Mouse (Mus musculus) lung, postnatal 10 days (tissue): ENCODE measurements at regions not wholly inside any gene's neighbourhood (a gene's known extent, or its start where the extent isn't known, plus 50 kb on each side); places are given as distances from the start of the nearest gene placed in this dataset.
"Not testable (repeated sequence)": the region's sequence is repeated elsewhere in the genome, so short reads cannot be mapped to it uniquely, and the experiment has no call there.

Source experiments
- DNase-seq: peaks from one replicate; pipeline ENCODE4 v3.0.0; 2021

DNA sequence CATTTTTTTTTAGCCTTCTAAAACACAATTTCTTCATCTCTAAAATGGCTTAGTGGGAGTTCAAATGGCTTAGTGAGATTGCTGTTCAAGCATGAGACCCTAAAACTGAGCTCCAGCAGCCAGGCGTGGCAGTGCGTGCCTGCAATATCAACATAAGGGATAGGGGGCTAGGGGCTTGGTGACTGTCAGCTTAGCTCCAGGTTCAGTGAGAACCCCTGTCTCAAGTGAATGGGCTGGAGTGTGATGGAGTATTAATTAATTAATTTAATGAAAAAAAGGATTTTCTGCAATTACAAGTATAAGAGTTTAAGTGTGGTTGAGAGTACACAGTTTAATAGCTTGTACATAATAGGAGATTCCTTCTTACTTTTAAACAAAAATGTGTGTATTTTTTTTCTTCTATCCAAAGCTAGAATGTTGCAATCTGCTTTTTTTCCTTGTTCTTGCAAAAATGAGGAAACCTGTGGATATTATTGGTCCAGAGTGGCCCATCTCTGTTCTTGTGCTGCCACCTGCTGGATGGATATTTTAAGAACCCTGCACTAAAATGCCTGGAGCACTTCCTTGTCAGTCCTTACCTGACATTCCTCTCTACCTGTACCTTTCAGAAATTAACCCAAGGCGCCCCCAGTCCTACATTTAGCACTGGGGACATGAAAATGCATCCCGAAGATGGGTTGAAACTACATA, 54.0 kb upstream of the Usp47 start:
- DNase-seq = peak; percentile 86

- DNase-seq = no peak
Observed at GRCm38 (mm10) chr7:111968261-111968660, 55.0 kb upstream of the Usp47 start.

- DNase-seq = no peak
Observed at GRCm38 (mm10) chr7:111966716-111967115, 56.6 kb upstream of the Usp47 start.

- no peak for DNase-seq
Observed at GRCm38 (mm10) chr7:111963969-111964368, 59.3 kb upstream of the Usp47 start.

DNA sequence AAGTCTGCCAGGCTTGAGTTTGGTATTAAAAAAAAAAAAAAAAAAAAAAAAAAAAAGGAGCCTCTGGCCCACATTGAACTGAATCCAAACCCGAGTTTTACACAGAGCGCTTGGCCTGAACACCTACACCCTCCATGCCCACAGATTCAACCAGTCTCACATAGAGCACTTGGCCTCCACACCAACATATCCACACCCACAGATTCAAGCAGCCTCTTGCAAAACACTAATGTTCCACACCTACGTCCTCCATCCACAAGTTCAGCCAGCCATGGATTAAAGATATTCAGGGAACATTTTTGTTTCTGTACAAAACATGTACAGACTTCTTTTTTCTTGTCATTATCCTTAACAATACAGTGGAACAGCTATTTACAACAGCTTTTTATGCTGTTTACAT, 63.3 kb upstream of the Usp47 start:
- DNase-seq = no peak

- DNase-seq = no peak
Observed at GRCm38 (mm10) chr7:111956671-111957070, 66.6 kb upstream of the Usp47 start.

- DNase-seq = no peak
Observed at GRCm38 (mm10) chr7:111939631-111940030, 83.7 kb upstream of the Usp47 start.

DNA sequence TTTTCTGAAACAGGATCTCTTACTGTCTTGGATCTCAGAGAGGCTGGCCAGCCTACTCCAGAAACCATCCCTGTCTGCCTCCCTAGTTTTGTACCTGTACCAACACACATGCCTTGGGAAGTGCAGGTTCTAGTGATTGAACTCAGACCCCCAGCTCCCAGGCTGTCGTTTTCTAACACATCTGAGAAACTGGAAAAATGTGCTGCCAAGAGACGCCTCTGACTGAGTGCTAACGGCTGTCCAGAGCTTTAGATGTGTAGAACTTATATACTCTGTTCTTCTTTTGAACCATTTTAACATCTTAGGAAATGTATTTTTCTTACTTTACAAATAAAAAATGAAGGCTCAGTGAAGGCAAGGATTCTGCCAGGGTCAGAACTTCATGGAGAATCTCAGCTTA, 85.8 kb upstream of the Usp47 start:
- DNase-seq = no peak

- no peak for DNase-seq
Observed at GRCm38 (mm10) chr7:111937102-111937501, 86.2 kb upstream of the Usp47 start.

DNA sequence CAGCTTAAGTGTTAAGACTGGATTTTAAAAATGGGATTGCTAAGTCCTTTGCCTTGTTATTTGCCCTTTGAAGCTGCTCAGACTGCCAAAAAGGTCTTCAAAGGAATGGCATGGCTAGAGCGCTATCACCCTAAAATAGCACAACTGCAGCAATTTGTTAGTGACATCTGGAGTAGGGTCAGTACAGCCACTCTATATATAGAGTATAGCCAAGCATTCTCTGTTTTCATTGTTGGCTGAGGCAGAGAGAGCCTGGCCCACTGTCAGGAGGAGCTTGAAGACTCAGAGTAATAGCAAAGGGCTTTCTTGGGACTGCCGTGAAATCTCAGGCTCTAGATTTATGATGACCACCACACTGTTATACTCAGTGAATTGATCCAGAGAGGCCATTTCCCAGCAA, 90.6 kb upstream of the Usp47 start:
- DNase-seq = peak; percentile 32

DNA sequence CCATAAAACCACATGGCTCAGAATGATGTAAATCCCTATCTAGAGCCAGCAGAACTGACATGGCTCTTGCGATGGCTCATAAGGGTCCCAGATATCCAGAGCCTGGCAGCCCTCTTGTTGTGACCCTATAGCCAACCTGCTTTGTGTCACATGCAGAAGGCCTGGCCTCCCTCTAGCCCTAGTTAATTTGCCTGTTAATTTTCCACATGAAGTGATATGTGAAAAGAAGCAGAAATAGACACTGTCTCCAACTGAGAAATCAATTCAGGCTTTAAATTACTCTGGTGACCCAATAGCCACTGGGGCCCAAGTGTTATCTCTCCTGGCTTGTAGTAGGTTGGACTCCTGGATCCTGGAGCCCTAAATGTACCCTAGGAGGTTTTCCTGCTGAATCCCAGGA, 103.3 kb upstream of the Usp47 start:
- no peak for DNase-seq

DNA sequence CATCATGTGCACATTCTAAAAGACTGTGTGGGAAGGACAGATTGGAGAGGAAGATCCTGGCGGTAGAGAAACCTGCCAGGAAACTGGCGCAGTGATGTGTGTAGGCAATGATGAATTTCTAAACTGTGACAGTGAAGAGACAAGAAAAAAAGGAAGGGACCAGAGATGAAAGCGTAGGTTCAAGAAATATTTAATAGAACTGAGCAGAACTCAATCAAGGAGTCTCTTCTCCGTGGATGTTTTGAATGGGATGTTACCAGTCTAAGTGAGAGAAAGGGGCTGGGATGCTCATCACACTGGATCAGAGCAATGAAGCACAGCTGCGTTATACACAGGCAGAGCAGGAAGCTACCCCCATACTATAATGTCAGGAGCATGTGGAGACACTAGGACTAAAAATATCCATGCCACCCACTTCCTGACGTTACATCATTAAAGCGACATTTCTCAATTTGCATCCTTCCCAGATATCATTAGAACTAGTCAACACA, 119.5 kb upstream of the Usp47 start:
- no peak for DNase-seq

DNA sequence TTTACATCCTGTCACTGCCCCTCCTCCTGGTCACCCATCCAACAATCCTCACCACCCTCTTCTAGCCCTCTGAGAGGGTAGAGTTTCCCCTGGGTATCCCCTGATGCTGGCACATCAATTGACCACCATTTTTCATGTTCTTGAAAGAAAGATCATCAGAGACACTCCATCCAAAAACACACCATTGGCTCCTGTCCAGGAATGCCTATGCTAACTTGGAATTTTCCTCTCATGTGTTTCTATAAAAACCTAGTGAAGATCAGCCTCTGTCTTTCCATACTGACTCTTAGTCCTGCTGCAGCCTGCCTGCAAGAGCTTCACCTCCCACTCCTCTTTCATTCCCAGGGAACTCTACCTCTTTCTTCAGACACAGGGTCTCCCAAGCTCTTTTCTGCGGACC, 117.2 kb upstream of the Galnt18 start:
- DNase-seq = no peak

DNA sequence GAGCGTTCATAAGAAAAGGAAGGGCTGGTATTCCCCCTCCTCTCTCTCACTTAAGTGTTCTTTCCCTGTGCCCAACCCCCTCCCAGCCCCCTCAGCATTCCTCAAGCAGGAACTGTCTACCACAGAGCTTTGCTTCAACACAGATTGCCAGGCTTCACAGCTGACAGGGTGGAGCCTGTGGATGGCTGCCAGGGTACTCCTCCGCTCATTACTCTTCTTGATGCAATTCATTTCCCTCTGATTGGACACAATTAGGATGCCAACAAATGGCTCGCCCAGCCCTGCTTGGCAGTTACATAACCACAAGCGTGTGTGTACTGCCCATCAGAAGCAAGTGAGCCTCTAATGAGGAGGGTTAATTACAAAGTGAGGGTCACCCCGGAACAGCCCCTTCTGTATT, 116.5 kb upstream of the Galnt18 start:
- peak; percentile 81 for DNase-seq

- no peak for DNase-seq
Observed at GRCm38 (mm10) chr7:111882991-111883390, 103.2 kb upstream of the Galnt18 start.

DNA sequence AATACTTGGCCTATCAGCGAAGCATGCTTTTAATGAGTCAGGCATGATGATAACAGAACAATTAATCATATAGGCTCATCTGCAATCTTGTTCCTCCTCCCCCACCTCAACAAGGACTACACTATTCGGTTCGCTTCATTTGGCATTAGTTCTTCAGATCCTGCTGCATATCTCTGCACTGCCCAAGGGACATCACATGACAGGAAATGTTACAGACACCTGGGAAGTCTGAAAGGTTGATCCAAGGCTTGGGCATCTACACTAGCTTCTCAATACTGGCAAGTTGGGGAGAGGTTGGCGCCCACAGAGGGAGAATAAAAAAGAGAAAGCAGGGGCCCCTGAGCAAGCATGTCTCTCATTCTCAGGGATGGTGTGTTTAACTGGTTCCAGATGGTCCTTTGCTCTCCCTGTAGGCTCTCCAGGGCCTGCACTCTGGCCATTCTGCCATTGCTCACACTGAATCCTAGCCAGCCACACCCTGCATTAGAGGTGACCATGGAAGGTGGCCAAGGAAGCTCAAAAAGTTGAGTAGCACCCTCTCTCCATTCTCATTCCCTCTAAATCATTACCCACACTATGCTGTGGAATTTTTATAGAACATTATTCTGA, 100.4 kb upstream of the Galnt18 start:
- DNase-seq = no peak

GRCm38 (mm10) chr7:111877591-111877990, 97.8 kb upstream of the Galnt18 start:
- no peak for DNase-seq

GRCm38 (mm10) chr7:111875949-111876348, 96.2 kb upstream of the Galnt18 start:
- DNase-seq = no peak

GRCm38 (mm10) chr7:111869337-111869736, 89.6 kb upstream of the Galnt18 start:
- no peak for DNase-seq

DNA sequence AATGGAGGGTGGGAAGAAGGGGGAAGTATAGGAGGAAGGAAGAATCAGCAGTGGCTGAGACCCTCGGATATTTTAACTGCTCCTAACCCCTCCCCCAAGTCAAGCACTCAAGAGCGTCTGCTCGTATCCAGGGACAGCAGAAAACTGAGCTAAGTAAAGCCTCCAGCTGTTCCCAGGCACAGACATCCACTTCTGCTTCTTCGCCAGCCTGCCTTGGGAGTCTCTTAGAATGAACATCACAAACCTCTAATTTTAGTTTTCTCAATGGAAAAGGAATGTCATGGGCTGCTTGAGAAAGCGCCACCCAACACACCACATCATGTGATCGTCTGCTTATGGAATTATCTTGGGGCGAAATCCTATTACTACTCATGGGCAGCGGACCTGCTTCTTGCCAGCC, 83.3 kb upstream of the Galnt18 start:
- no peak for DNase-seq

DNA sequence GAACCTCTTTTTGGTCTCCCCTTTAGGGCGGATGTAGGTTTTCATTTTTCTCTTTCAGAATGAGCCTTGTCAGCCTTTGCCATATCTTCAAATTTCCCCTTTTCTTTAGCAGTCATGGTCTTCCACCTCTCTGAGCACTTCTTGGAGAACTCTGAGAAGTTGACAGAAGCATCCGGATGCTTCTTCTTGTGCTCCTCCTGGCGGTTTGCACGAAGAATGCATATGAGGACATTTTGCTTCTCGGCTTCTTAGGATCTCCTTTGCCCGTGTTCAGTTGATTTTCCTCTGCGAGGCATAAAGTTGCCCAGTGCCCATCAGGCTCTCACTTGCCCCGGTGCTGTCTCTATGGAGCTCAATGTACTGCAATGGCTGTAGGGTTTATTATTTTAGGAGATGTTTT, 78.5 kb upstream of the Galnt18 start:
- DNase-seq = not testable (repeated sequence)

- DNase-seq = no peak
Observed at GRCm38 (mm10) chr7:111856977-111857376, 77.2 kb upstream of the Galnt18 start.

DNA sequence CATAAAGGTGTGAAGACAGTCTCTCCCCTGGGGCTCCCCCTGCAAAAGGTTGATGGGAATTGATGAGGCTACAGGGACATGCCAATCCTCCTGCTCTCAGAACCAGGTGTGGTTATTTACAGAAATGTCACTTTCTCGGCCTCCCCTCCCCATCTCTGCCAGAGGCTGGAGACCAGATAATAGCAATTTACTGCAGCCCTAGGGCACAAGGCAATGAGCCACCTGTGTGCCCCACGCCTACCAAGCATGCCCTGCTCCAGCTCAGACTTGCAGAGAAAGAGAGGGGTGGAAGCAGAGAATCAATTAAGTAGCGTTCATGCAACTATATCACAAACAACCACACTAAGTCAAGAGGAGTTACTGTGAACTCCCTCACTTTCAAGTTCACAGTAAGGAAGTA, 75.5 kb upstream of the Galnt18 start:
- DNase-seq = no peak

GRCm38 (mm10) chr7:111846417-111846816, 66.6 kb upstream of the Galnt18 start:
- no peak for DNase-seq

GRCm38 (mm10) chr7:111843715-111844114, 63.9 kb upstream of the Galnt18 start:
- no peak for DNase-seq
